Mouse (Mus musculus): Measurements from ENCODE around the gene Slc22a1. TPM values are rescaled to one million over a fixed set of nuclear protein-coding genes. Genes with fewer than 3 reads are reported as not detected.

The Slc22a1 gene
- polyA plus RNA-seq (2015; fragmentation: Nextera tagmentation; extraction: Ambion mirVana) = not detected in 2 replicates

DNA sequence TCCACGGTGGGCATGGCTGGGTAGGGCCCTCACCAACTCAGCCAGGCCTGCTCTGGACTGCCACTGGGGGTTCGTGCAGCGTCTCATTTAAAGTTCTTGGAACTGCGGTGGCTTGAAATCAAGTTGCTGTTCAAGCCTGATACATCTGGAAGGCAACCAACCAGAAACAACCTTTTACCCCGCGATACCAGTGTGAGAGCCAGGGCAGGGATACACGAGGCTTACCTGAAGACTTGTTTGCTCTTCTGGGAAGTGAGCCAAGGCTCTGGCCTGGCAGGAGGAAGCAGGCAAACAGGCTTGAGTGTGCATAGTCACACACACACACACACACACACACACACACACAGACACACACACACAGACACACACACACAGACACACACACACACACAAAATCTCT is at the start of gene Slc22a1:
Gene Slc22a1, minus strand, starts transcription at position 184 of the 400 bp plus-strand sequence.
- no peaks in the 10 kb centered on the region for H3K4me1 ChIP-seq (replicated peaks)
- H3K27me3 ChIP-seq = no peaks in the 10 kb centered on the region
- H3K4me3 ChIP-seq = no peak within 1 kb of the TSS
- H3K9me3 ChIP-seq = no peaks in the 10 kb centered on the region; the same call in 1 of the 2 replicates
- H3K36me3 ChIP-seq = peaks cover 13% of the 10 kb centered on the region
- WGBS = 90% methylated on average over 7 of the region's 7 CpGs
- no peak for ATAC-seq (ENCODE audit: low FRiP score)
- H3K9ac ChIP-seq = no peak within 1 kb of the TSS
- no peak within 1 kb of the TSS for H3K4me2 ChIP-seq
- no peak within 1 kb of the TSS for H3K27ac ChIP-seq

GRCm38 (mm10) chr17:12724767-12725744 is 49.4 kb upstream of the Slc22a1 start:
- Histone ChIP-seq H3K4me2 (no peak overlapping the region), H3K4me3 (no peak overlapping the region), H3K27ac (peak overlapping the region; percentile 80), H3K4me1 (replicated peaks) (peaks cover 32% of the 10 kb centered on the region), H3K27me3 (no peaks in the 10 kb centered on the region), H3K9ac (no peak overlapping the region), H3K36me3 (peaks cover 52% of the 10 kb centered on the region), H3K9me3 (no peaks in the 10 kb centered on the region)
- ATAC-seq (ENCODE audit: low FRiP score) = no peak
- WGBS = 61% methylated on average over 6 of the region's 6 CpGs

- peaks cover 55% of the 10 kb centered on the region for H3K36me3 ChIP-seq
Measured at GRCm38 (mm10) chr17:12723986-12724766, 48.5 kb upstream of the Slc22a1 start.

GRCm38 (mm10) chr17:12722622-12723021 is 47.0 kb upstream of the Slc22a1 start:
- Histone ChIP-seq H3K27me3 (no peaks in the 10 kb centered on the region), H3K27ac (no peak overlapping the region), H3K9ac (no peak overlapping the region), H3K36me3 (peaks cover 60% of the 10 kb centered on the region), H3K4me3 (no peak overlapping the region), H3K4me2 (no peak overlapping the region), H3K4me1 (replicated peaks) (peaks cover 32% of the 10 kb centered on the region), H3K9me3 (no peaks in the 10 kb centered on the region)
- no peak for ATAC-seq (ENCODE audit: low FRiP score)
- whole genome bisulfite sequencing = 82% methylated on average over 8 of the region's 8 CpGs

More at GRCm38 (mm10) chr17:12723986-12724766, 48.5 kb upstream of the Slc22a1 start:
- Histone ChIP-seq H3K4me1 (replicated peaks) (peaks cover 32% of the 10 kb centered on the region), H3K9ac (no peak overlapping the region), H3K27ac (peak overlapping the region; percentile 80), H3K4me2 (no peak overlapping the region), H3K9me3 (no peaks in the 10 kb centered on the region), H3K4me3 (no peak overlapping the region), H3K27me3 (no peaks in the 10 kb centered on the region)
- WGBS = 89% methylated on average over 5 of the region's 5 CpGs
- ATAC-seq (ENCODE audit: low FRiP score) = no peak

GRCm38 (mm10) chr17:12721118-12721886 is 45.7 kb upstream of the Slc22a1 start:
- no peak overlapping the region for H3K4me3 ChIP-seq
- H3K4me1 ChIP-seq (replicated peaks) = peaks cover 29% of the 10 kb centered on the region
- no peak overlapping the region for H3K4me2 ChIP-seq
- WGBS = 91% methylated on average over 5 of the region's 5 CpGs
- no peak overlapping the region for H3K9ac ChIP-seq
- no peaks in the 10 kb centered on the region for H3K9me3 ChIP-seq
- no peak for ATAC-seq (ENCODE audit: low FRiP score)
- no peak overlapping the region for H3K27ac ChIP-seq
- no peaks in the 10 kb centered on the region for H3K27me3 ChIP-seq
- peaks cover 74% of the 10 kb centered on the region for H3K36me3 ChIP-seq

- ATAC-seq (ENCODE audit: low FRiP score) = no peak
- WGBS = 73% methylated on average over 7 of the region's 7 CpGs
- H3K4me2 ChIP-seq = no peak overlapping the region
- no peaks in the 10 kb centered on the region for H3K27me3 ChIP-seq
- no peak overlapping the region for H3K9ac ChIP-seq
- H3K36me3 ChIP-seq = peaks cover 91% of the 10 kb centered on the region
- no peaks in the 10 kb centered on the region for H3K4me1 ChIP-seq (replicated peaks)
- H3K27ac ChIP-seq = no peak overlapping the region
- no peaks in the 10 kb centered on the region for H3K9me3 ChIP-seq
- no peak overlapping the region for H3K4me3 ChIP-seq
Measured at GRCm38 (mm10) chr17:12718251-12718650, 42.6 kb upstream of the Slc22a1 start.

DNA sequence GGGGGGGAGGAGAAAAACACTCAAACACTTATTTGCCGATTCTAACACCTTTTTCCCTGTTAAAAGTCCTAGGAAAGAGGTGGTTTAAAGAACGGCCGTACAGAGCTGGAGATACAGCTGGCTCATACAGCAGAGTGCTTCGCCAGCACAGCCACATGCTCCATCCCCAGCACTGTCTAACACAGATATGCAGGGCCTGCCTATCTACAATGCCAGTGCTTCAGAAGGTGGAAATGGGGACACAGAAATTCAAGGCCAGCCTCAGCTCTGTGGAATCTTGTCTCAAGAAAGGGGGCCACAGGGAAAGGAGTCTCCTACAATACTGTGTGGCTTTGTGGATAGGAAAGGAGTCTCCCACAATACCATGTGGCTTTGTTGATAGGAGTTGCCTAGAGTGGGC is 41.8 kb upstream of the Slc22a1 start:
- WGBS = 94% methylated on average over 4 of the region's 4 CpGs
- Histone ChIP-seq H3K4me3 (no peak overlapping the region), H3K4me1 (replicated peaks) (no peaks in the 10 kb centered on the region), H3K9me3 (no peaks in the 10 kb centered on the region), H3K4me2 (no peak overlapping the region), H3K27ac (no peak overlapping the region), H3K36me3 (peaks cover 96% of the 10 kb centered on the region), H3K27me3 (no peaks in the 10 kb centered on the region), H3K9ac (no peak overlapping the region)
- no peak for ATAC-seq (ENCODE audit: low FRiP score)

DNA sequence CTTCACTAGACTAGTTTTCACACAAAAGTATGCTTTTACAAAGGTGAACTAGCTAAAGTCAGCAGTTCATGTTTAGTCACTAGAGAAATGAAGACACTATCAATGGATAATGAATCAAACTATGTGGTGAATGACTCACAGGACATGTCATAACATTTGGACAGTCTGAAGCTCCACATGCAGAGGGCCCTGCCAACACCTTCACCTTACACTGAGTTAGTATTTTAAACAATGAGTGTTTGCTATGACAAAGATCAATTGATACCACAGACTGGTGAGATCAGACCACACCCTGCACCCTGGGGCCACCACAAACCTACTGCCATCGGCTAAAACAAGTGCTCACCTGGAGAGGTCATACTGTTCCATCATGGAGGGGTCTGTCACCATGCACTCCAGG is 39.4 kb upstream of the Slc22a1 start:
- H3K27ac ChIP-seq = no peak overlapping the region
- 89% methylated on average over 1 of the region's 1 CpGs for WGBS
- no peak overlapping the region for H3K4me3 ChIP-seq
- peaks cover 97% of the 10 kb centered on the region for H3K36me3 ChIP-seq
- no peaks in the 10 kb centered on the region for H3K9me3 ChIP-seq
- no peak overlapping the region for H3K4me2 ChIP-seq
- H3K9ac ChIP-seq = no peak overlapping the region
- no peaks in the 10 kb centered on the region for H3K4me1 ChIP-seq (replicated peaks)
- no peaks in the 10 kb centered on the region for H3K27me3 ChIP-seq
- no peak for ATAC-seq (ENCODE audit: low FRiP score)

- no peak for ATAC-seq (ENCODE audit: low FRiP score)
- peaks cover 97% of the 10 kb centered on the region for H3K36me3 ChIP-seq
- WGBS = 91% methylated on average over 5 of the region's 5 CpGs
- H3K9me3 ChIP-seq = no peaks in the 10 kb centered on the region
- H3K4me2 ChIP-seq = no peak overlapping the region
- H3K27me3 ChIP-seq = no peaks in the 10 kb centered on the region
- no peaks in the 10 kb centered on the region for H3K4me1 ChIP-seq (replicated peaks)
- no peak overlapping the region for H3K27ac ChIP-seq
- H3K9ac ChIP-seq = no peak overlapping the region
- no peak overlapping the region for H3K4me3 ChIP-seq
Measured at GRCm38 (mm10) chr17:12714080-12714561, 38.5 kb upstream of the Slc22a1 start.

DNA sequence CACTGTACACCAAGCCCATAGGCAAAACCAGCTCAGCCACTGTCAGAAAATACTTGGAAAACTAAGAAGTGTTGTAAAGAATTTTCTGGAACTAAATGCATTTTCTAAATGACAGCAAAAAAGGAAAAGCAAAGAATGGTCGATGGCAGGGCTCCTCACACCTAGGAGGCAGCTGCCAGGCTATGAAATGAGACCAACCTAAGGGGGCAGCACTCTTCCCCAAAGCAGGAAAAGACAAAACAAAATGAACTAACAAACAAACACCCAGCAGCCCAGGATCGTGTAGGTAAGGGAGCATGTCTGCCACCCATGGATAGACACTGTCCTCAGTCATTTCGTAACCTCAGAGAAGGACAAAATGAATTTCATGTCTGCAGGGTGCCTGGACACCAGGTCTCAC is 37.4 kb upstream of the Slc22a1 start:
- Histone ChIP-seq H3K4me3 (no peak overlapping the region), H3K27me3 (no peaks in the 10 kb centered on the region), H3K9ac (no peak overlapping the region), H3K9me3 (no peaks in the 10 kb centered on the region), H3K4me2 (no peak overlapping the region), H3K27ac (no peak overlapping the region), H3K36me3 (peaks cover 96% of the 10 kb centered on the region), H3K4me1 (replicated peaks) (no peaks in the 10 kb centered on the region)
- WGBS = 89% methylated on average over 3 of the region's 3 CpGs
- ATAC-seq (ENCODE audit: low FRiP score) = no peak

DNA sequence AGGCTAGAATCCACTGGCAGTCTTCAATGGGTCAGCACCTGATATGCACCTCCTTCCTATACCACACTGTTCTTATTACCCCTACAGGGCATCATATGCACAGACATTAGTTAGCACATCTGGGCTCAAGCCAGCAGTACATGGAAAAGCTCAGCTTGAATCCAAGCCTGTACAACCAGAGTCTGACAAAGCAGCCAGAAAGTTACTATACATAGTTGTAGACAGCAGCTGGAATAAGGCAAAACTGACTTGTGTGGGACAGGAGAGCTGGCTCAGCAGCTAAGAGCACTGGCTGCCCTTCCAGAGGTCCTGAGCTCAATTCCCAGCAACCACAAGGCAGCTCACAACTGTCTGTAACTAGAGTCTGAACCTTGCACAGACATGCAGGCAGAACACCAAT is 36.6 kb upstream of the Slc22a1 start:
- Histone ChIP-seq H3K9ac (no peak overlapping the region), H3K9me3 (no peaks in the 10 kb centered on the region), H3K4me2 (no peak overlapping the region), H3K27ac (no peak overlapping the region), H3K36me3 (peaks cover 92% of the 10 kb centered on the region), H3K4me1 (replicated peaks) (no peaks in the 10 kb centered on the region), H3K27me3 (no peaks in the 10 kb centered on the region), H3K4me3 (no peak overlapping the region)
- ATAC-seq (ENCODE audit: low FRiP score) = no peak

- H3K4me2 ChIP-seq = no peak overlapping the region
- no peaks in the 10 kb centered on the region for H3K9me3 ChIP-seq
- H3K36me3 ChIP-seq = peaks cover 86% of the 10 kb centered on the region
- H3K27me3 ChIP-seq = no peaks in the 10 kb centered on the region
- H3K27ac ChIP-seq = no peak overlapping the region
- H3K4me3 ChIP-seq = no peak overlapping the region
- WGBS = 98% methylated on average over 2 of the region's 2 CpGs
- no peak for ATAC-seq (ENCODE audit: low FRiP score)
- H3K9ac ChIP-seq = no peak overlapping the region
- H3K4me1 ChIP-seq (replicated peaks) = no peaks in the 10 kb centered on the region
Measured at GRCm38 (mm10) chr17:12710976-12711375, 35.3 kb upstream of the Slc22a1 start.
